Mouse (Mus musculus): ENCODE results near the gene Hist1h4f. TPM values are rescaled to one million over a fixed set of nuclear protein-coding genes. Genes with fewer than 3 reads are reported as not detected.
"Not testable (repeated sequence)": the region's sequence is repeated elsewhere in the genome, so short reads cannot be mapped to it uniquely, and the experiment has no call there.

Gene Hist1h4f
- polyA plus RNA-seq, 1 experiment from 2014 or later = 1.6 TPM

DNA sequence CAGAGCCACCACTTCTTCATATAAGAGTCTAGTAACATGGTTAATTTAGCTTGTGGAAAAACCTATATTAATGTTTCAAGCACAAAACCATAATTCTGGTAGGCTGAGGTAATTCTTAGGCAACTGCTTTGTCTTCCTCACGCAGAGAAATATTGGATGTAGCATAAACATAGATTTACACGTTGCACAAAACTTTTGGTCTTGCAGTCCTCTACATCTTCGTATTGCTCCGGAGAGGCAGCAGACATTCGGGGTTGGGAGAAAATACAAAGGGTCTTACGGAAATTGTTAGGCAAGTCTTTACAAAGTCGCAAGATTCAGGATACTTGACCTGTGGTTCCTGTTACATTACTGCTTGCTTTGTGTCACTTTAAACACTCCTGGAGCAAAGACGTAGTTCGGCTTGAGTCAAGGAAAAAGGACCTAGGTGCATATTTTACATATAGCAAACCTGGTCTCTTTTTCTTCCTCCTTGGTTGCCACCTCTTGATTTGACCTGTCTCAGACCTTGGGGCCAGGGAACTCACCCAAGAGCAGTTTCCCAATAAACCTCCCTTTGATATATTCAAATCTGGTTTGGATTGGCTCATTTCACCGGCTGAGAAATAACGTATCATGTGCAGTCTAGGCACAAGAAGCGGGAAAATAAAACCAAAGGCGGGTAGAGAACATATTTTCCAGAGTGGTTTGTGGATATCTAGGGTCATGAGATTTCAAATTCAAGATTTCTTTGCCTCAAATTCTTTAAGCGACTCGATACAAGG, 16.9 kb downstream of the Hist1h4f start:
- H3K9me3 ChIP-seq (replicated peaks) = no peaks in the 10 kb centered on the region
- H3K4me1 ChIP-seq = peaks cover 45% of the 10 kb centered on the region
- H3K27ac ChIP-seq = peak overlapping the region; percentile 100
- H3K4me2 ChIP-seq = peak overlapping the region; percentile 76
- H3K27me3 ChIP-seq (replicated peaks) = no peaks in the 10 kb centered on the region
- H3K9ac ChIP-seq = peak overlapping the region; percentile 86
- under 1% methylated on average over 15 of the region's 15 CpGs for WGBS (ENCODE audit: insufficient replicate concordance)
- ATAC-seq = peak; percentile 33
- H3K36me3 ChIP-seq = no peaks in the 10 kb centered on the region
- peak overlapping the region; percentile 65 for H3K4me3 ChIP-seq

DNA sequence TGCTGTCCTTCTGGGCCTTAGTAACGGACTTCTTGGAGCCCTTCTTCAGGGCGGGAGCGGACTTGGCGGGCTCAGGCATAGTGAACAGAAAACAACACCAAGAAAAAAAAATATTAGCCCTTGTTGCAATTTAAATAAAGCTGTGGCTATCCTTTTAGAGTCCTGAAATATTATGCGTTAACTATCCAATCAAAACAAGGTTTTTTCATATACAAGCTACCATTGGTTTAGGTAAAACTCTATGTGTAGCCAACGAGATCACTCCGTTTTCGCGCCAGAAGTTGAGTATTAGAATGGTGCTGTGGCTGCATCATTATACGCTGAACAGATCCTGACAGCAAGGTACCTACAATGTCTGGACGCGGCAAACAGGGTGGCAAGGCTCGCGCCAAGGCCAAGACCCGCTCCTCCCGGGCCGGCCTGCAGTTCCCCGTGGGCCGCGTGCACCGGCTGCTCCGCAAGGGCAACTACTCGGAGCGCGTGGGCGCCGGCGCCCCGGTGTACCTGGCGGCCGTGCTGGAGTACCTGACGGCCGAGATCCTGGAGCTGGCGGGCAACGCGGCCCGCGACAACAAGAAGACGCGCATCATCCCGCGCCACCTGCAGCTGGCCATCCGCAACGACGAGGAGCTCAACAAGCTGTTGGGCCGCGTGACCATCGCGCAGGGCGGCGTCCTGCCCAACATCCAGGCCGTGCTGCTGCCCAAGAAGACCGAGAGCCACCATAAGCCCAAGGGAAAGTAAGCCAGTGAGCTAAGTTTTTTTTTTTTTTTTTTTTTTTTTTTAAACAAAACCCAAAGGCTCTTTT, 17.7 kb downstream of the Hist1h4f start, which contains the start of gene Hist1h2af:
Gene Hist1h2af, plus strand, starts transcription at position 347 of the 808 bp plus-strand sequence.
- not testable (repeated sequence) for H3K9me3 ChIP-seq (replicated peaks); H3K27me3 ChIP-seq (replicated peaks); H3K36me3 ChIP-seq
- H3K27ac ChIP-seq = peak within 1 kb of the TSS; percentile 100
- under 1% methylated on average over 29 of the region's 53 CpGs for WGBS (ENCODE audit: insufficient replicate concordance)
- H3K4me1 ChIP-seq = peaks cover 50% of the 10 kb centered on the region
- peak; percentile 58 for ATAC-seq
- peak within 1 kb of the TSS; percentile 86 for H3K9ac ChIP-seq
- peak within 1 kb of the TSS; percentile 76 for H3K4me2 ChIP-seq
- H3K4me3 ChIP-seq = peak within 1 kb of the TSS; percentile 65

DNA sequence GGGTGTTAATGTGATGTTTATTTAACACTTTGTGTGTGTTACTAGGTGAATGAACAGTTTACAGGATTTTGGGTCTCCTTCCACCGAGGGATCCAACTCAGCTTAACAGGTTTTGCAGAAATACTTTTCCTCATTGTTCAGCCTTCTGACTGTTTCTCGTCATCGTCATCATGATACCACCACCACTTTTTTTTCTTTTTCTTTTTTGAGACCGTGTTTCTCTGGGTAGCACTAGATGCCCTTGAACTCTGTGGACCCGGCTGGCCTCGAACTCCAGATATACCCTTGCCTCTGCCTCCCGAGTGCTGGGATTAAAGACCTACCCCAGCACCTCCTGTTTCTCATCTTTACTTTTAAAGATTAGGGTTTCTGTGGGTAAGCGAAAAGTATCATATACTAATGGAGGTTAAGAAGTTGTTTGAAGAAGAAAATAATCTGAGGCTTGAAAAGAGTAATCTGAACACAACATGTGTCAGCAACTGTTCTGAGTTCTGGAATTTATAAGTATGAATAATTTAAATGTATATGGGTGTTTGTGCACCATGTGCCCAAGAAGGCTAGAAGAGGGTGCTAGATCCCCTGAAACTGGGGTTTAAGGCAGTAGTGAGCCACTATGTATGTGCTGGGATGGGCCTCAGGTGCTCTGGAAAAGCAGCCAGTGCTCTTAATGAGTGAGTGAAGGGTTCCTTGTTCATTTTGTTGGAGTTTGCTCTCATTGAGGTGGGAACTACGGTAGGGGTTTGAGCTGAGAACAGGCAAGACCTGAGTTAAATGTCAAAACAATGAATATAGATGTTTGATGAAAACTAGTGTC, 19.0 kb downstream of the Hist1h4f start:
- H3K4me1 ChIP-seq = peaks cover 39% of the 10 kb centered on the region
- 14% methylated on average over 9 of the region's 9 CpGs for WGBS (ENCODE audit: insufficient replicate concordance)
- H3K9ac ChIP-seq = peak overlapping the region; percentile 86
- H3K27me3 ChIP-seq (replicated peaks) = no peaks in the 10 kb centered on the region
- no peak for ATAC-seq
- no peaks in the 10 kb centered on the region for H3K9me3 ChIP-seq (replicated peaks)
- peak overlapping the region; percentile 65 for H3K4me3 ChIP-seq
- peak overlapping the region; percentile 100 for H3K27ac ChIP-seq
- no peaks in the 10 kb centered on the region for H3K36me3 ChIP-seq
- peak overlapping the region; percentile 76 for H3K4me2 ChIP-seq

DNA sequence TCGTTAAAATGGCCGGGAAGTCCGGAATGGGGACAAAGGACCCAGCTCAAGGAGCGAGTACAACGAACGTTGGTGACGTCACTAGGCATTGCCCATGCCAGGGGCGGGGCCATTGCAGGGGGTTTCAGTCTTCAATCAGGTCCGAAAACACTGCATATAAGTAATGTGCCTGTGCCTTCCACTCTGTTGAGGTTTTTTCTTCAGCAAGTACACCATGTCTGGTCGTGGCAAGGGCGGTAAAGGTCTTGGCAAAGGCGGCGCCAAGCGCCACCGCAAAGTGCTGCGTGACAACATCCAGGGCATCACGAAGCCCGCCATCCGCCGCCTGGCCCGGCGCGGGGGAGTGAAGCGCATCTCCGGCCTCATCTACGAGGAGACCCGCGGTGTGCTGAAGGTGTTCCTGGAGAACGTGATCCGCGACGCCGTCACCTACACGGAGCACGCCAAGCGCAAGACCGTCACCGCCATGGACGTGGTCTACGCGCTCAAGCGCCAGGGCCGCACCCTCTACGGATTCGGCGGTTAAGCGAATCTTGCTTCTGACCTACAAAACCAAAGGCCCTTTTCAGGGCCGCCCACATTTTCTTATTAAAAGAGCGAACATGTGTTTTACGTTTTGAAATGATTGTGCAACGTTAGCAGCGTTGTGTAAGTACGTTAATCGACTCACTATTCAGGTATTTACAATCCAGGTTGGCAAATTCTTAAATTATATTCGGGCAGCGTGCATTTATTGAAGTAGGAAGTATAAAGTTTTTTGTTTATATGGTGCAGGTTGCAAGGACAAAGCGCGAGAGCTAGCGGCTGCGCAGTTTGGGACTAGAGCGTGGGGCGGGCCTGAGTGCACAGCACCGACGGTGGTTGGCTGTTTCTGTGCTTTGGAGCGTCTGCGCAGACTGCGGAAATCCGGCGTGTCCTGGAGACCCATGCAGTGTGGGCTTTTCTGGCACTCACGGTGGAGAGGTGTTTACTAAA, 20.3 kb downstream of the Hist1h4f start, which contains the start of gene Hist1h4h:
Gene Hist1h4h, plus strand, starts transcription at position 150 of the 975 bp plus-strand sequence.
- Histone ChIP-seq H3K4me3 (peak within 1 kb of the TSS; percentile 65), H3K9me3 (replicated peaks) (no peaks in the 10 kb centered on the region), H3K27me3 (replicated peaks) (no peaks in the 10 kb centered on the region), H3K27ac (peak within 1 kb of the TSS; percentile 100), H3K36me3 (no peaks in the 10 kb centered on the region), H3K9ac (peak within 1 kb of the TSS; percentile 86), H3K4me2 (peak within 1 kb of the TSS; percentile 76), H3K4me1 (peaks cover 36% of the 10 kb centered on the region)
- peak; percentile 69 for ATAC-seq
- WGBS (ENCODE audit: insufficient replicate concordance) = under 1% methylated on average over 63 of the region's 70 CpGs

DNA sequence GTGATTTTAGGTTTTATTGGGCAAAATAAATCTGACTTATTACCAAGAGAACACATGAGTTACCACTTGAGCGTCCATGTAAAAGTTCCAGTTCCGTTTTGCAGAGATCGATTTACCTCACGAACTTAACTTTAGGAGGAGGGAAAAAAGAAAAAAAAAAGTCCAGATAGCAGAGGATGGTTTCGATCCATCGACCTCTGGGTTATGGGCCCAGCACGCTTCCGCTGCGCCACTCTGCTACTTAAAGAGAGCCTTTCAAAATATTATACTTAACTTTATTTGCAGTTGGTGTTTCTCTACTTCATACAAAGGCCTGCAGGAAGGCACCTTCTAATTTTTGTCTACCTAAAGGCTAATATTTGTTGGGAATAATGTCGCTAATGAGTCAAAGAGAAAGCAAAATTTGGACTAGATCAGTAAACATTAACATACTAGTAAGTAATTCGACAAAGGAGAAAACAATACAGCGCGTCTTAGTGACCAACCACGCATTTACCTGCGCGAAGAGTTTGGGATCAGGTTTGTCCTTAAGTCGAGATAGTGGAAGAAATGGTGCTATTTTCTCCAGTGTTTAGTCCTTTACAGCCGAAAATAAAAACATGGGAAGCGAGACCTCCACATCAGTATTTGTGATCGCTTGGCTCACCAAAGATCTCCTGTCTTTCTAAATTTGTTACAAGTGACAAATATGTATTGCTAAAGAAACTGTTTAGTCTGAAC, 21.1 kb downstream of the Hist1h4f start:
- H3K4me1 ChIP-seq = peaks cover 43% of the 10 kb centered on the region
- peak overlapping the region; percentile 76 for H3K4me2 ChIP-seq
- WGBS (ENCODE audit: insufficient replicate concordance) = under 1% methylated on average over 20 of the region's 20 CpGs
- peak overlapping the region; percentile 86 for H3K9ac ChIP-seq
- H3K27ac ChIP-seq = peak overlapping the region; percentile 100
- no peaks in the 10 kb centered on the region for H3K9me3 ChIP-seq (replicated peaks)
- H3K4me3 ChIP-seq = peak overlapping the region; percentile 65
- no peak for ATAC-seq
- H3K36me3 ChIP-seq = no peaks in the 10 kb centered on the region
- H3K27me3 ChIP-seq (replicated peaks) = no peaks in the 10 kb centered on the region

DNA sequence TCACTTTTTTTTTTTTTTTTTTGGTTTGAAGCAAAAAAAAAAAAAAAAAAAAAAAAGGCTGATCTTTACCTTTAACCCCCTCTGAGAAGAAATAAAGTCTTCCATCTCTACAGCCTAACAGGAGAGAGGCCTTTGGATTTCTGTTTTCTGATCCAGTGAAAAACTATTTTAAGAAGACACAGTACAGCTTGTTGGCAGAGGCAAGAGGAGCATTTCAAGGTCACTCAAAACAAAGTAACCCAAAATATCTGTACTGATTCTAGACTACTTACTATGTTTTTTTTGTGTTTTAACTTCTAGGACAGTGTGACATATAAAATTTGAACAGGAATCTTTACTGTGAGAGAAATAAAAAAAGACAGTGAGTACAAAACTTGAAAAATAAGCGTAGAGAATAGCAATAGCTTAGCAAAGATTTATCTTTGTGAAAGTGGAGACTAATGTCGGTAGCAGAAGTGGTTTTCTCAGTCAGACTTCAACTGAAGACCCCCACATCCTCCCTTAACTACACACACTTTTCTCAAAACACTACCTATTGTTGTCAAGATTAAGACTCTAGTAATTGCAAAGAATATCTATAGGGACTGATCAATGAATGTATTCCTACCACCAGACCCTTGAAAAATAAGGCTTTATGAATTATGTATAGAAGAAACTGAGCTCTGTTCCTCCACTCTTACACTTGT, 21.8 kb downstream of the Hist1h4f start:
- 22% methylated on average over 2 of the region's 2 CpGs for WGBS (ENCODE audit: insufficient replicate concordance)

DNA sequence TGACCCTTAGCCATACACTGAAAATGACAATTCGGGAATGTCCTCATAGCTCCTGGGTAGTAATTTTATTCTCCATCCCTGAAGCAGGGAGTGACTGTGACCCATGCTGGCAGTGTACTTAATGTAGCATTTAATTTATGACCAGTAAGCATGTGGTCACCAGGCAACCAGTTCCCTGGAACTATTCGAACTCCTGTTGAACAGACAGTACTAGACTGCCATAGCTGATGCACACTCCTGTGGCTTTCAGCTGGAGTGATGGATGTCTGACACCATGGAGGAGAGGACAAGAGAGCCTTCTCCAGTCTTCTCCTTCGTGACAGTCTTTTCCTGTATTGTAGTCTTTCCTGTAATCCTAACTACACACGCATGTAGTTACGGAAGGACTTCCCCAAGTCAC, 22.4 kb downstream of the Hist1h4f start:
- Histone ChIP-seq H3K27me3 (replicated peaks) (no peaks in the 10 kb centered on the region), H3K9me3 (replicated peaks) (no peaks in the 10 kb centered on the region), H3K9ac (no peak overlapping the region; the same call in 1 of the 2 replicates), H3K4me1 (peaks cover 54% of the 10 kb centered on the region), H3K4me2 (0 out of 2 replicates have a peak overlapping the region, but pooled peaks have one; percentile 26), H3K27ac (no peak overlapping the region), H3K4me3 (no peak overlapping the region), H3K36me3 (no peaks in the 10 kb centered on the region)
- WGBS (ENCODE audit: insufficient replicate concordance) = 79% methylated on average over 5 of the region's 5 CpGs
- ATAC-seq = no peak

More for the DNA sequence above, 21.8 kb downstream of the Hist1h4f start:
- H3K4me3 ChIP-seq = peak overlapping the region; percentile 65
- H3K4me1 ChIP-seq = peaks cover 50% of the 10 kb centered on the region
- H3K36me3 ChIP-seq = no peaks in the 10 kb centered on the region
- H3K9me3 ChIP-seq (replicated peaks) = no peaks in the 10 kb centered on the region
- H3K9ac ChIP-seq = peak overlapping the region; percentile 86
- peak overlapping the region; percentile 76 for H3K4me2 ChIP-seq
- no peak for ATAC-seq
- no peaks in the 10 kb centered on the region for H3K27me3 ChIP-seq (replicated peaks)
- H3K27ac ChIP-seq = peak overlapping the region; percentile 100

DNA sequence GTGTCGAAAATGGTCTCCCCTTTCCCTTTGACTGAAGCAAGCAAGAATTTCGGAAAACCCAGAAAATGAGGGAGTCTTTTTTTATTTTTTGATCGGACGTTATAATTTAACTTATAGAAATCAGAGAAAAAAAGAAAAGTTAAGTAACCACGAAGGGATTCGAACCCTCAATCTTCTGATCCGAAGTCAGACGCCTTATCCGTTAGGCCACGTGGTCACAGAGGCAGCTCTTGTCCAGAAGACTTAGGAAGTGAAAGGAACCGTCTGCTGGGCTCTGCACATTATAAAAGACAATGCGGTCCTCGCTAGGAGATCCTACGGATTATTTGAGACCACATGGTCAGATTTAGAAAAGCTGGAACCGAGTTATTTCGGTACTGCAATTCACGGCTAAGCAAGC, 25.1 kb downstream of the Hist1h4f start:
- Histone ChIP-seq H3K36me3 (no peaks in the 10 kb centered on the region), H3K4me1 (peaks cover 50% of the 10 kb centered on the region), H3K9ac (peak overlapping the region; percentile 67), H3K4me3 (peak overlapping the region; percentile 57), H3K9me3 (replicated peaks) (no peaks in the 10 kb centered on the region), H3K27ac (peak overlapping the region; percentile 64; the same call in 1 of the 2 replicates), H3K27me3 (replicated peaks) (no peaks in the 10 kb centered on the region), H3K4me2 (peak overlapping the region; percentile 73)
- WGBS (ENCODE audit: insufficient replicate concordance) = 0% methylated on average over 17 of the region's 17 CpGs
- no peak for ATAC-seq

DNA sequence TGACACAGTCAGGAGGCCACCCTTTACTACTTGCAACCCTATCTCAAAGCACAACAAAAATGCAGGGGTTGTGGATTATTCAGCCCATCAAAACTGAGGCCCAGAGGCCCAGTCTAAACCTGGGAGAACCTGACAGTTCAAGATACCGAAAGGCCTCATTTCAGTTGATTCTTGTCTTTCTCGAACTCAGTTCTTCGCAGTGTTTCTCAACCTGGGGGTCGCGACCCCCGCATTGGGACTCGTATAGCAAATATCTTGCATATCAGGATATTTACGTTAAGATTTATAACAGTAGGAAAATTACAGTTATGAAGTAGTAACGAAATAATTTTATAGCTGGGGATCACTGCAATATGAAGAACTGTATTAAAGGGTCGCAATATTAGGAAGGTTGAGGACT, 25.5 kb downstream of the Hist1h4f start:
- Histone ChIP-seq H3K36me3 (no peaks in the 10 kb centered on the region), H3K4me2 (peak overlapping the region; percentile 73), H3K9me3 (replicated peaks) (no peaks in the 10 kb centered on the region), H3K4me3 (peak overlapping the region; percentile 57), H3K27ac (peak overlapping the region; percentile 23; the same call in 1 of the 2 replicates), H3K4me1 (peaks cover 54% of the 10 kb centered on the region), H3K27me3 (replicated peaks) (no peaks in the 10 kb centered on the region), H3K9ac (peak overlapping the region; percentile 67)
- ATAC-seq = no peak
- 1% methylated on average over 10 of the region's 10 CpGs for WGBS (ENCODE audit: insufficient replicate concordance)

DNA sequence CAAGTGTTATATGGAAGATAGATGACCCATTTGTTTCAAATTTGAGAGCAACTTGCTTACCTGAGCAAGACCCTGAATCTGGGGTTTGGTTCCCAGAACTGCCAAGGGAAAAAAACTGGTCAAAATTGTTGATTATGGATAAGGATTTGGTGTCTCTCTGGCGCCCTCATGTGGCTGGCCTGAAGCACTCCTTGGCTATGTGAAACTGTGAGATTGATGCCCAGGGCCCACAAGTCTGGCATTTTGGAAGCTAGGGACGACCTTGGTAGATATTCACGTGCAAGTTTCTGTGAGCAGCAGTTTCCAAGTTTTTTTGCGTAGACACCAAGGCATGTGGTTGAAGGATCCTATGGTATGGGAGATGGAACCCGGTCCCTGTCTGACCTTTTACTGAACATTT, 26.8 kb downstream of the Hist1h4f start:
- no peaks in the 10 kb centered on the region for H3K36me3 ChIP-seq
- ATAC-seq = peak; percentile 30; the same call in 1 of the 2 replicates
- no peak overlapping the region for H3K4me3 ChIP-seq
- WGBS (ENCODE audit: insufficient replicate concordance) = 7% methylated on average over 5 of the region's 5 CpGs
- H3K4me1 ChIP-seq = peaks cover 63% of the 10 kb centered on the region
- H3K27me3 ChIP-seq (replicated peaks) = no peaks in the 10 kb centered on the region
- no peaks in the 10 kb centered on the region for H3K9me3 ChIP-seq (replicated peaks)
- H3K27ac ChIP-seq = 0 out of 2 replicates have a peak overlapping the region, but pooled peaks have one; percentile 6
- no peak overlapping the region for H3K9ac ChIP-seq
- H3K4me2 ChIP-seq = peak overlapping the region; percentile 73

All from liver, embryonic 12.5 days (tissue).